Mouse (Mus musculus): Measurements from ENCODE around the gene Baz1b. TPM values are rescaled to one million over a fixed set of nuclear protein-coding genes. Genes with fewer than 3 reads are reported as not detected.

The Baz1b gene
- polyA plus RNA-seq, 1 experiment from 2014 or later: 68.1 TPM

GRCm38 (mm10) chr5:135286926-135287325, 99.9 kb downstream of the Baz1b start:
- Histone ChIP-seq H3K4me1 (0 out of 2 replicates have a peak, but pooled peaks cover 4% of the 10 kb centered on the region), H3K36me3 (no peaks in the 10 kb centered on the region), H3K4me2 (replicated peaks) (no peak overlapping the region), H3K27ac (replicated peaks) (no peak overlapping the region), H3K4me3 (no peak overlapping the region), H3K9me3 (no peaks in the 10 kb centered on the region), H3K9ac (replicated peaks) (no peak overlapping the region), H3K27me3 (no peaks in the 10 kb centered on the region)
- WGBS: 82% methylated on average over 5 of the region's 5 CpGs
- no peak for ATAC-seq (ENCODE audit: low FRiP score, low read depth)

DNA sequence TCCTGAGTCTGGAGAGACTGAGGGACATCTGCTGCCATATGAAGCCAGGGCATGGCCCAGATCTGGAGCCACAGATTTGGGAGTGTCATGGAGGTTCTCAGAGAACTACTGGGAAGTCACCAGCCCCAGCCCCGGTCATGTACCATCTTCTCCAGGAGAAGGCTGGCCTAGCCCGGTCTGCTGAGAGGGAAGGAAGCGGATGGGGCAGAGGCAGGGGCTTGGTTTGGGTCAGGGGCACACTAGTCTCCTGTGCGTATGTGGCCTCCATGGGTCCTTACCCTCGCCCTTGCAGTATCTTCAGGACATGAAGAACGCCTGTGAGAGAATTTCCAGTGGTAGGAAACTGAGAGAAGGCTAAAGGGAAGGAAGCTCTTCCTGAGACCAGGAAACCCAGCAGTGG, 103.6 kb downstream of the Baz1b start:
- Histone ChIP-seq H3K4me2 (replicated peaks) (no peak overlapping the region), H3K4me3 (no peak overlapping the region), H3K36me3 (no peaks in the 10 kb centered on the region), H3K4me1 (0 out of 2 replicates have a peak, but pooled peaks cover 4% of the 10 kb centered on the region), H3K27me3 (no peaks in the 10 kb centered on the region), H3K27ac (replicated peaks) (no peak overlapping the region), H3K9me3 (no peaks in the 10 kb centered on the region), H3K9ac (replicated peaks) (no peak overlapping the region)
- ATAC-seq (ENCODE audit: low FRiP score, low read depth): no peak
- 82% methylated on average over 6 of the region's 6 CpGs for WGBS

DNA sequence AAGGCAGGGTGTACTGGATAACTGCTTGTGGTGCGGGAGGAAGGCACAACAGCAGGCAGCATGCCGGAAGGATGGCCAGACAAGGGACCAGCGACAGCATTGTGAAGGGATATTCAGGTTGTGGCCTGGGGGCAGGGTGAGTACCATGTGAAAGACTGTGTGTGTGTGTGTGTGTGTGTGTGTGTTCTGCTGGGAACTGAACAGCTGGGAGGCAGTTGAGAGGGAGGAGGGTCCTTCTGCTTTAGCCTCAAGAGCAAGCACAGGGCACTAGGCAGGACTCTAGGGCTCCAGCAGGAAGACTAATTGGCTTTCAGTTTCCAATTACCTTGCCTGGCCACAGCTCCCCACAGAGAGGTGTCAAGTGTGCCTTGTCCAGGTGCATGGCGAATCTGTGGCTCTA, 104.1 kb downstream of the Baz1b start:
- ATAC-seq (ENCODE audit: low FRiP score, low read depth): no peak
- Histone ChIP-seq H3K27me3 (no peaks in the 10 kb centered on the region), H3K4me1 (0 out of 2 replicates have a peak, but pooled peaks cover 4% of the 10 kb centered on the region), H3K27ac (replicated peaks) (no peak overlapping the region), H3K9me3 (no peaks in the 10 kb centered on the region), H3K9ac (replicated peaks) (no peak overlapping the region), H3K4me3 (no peak overlapping the region), H3K36me3 (no peaks in the 10 kb centered on the region), H3K4me2 (replicated peaks) (no peak overlapping the region)
- 48% methylated on average over 4 of the region's 4 CpGs for WGBS

GRCm38 (mm10) chr5:135292001-135292400, 104.9 kb downstream of the Baz1b start:
- Histone ChIP-seq H3K27me3 (no peaks in the 10 kb centered on the region), H3K9ac (replicated peaks) (no peak overlapping the region), H3K9me3 (no peaks in the 10 kb centered on the region), H3K36me3 (no peaks in the 10 kb centered on the region), H3K4me1 (0 out of 2 replicates have a peak, but pooled peaks cover 4% of the 10 kb centered on the region), H3K4me2 (replicated peaks) (no peak overlapping the region), H3K4me3 (no peak overlapping the region), H3K27ac (replicated peaks) (no peak overlapping the region)
- WGBS: 83% methylated on average over 2 of the region's 2 CpGs
- no peak for ATAC-seq (ENCODE audit: low FRiP score, low read depth)

Small RNA genes lying within 50 kb of the gene (microRNA-seq; reads per million reads assigned to microRNA genes)
- gene Gm25315: not detected

Other genes starting within 250 kb of the Baz1b start
- 0.98 and 2.0 TPM in 2 replicates for gene Cldn4, start 240.3 kb upstream of the Baz1b start, polyA plus RNA-seq (2016; fragmentation: Nextera tagmentation; extraction: Ambion mirVana)
- gene Cldn3, start 201.1 kb upstream of the Baz1b start, polyA plus RNA-seq (2016; fragmentation: Nextera tagmentation; extraction: Ambion mirVana): 2.3 and 2.8 TPM in 2 replicates
- 39.1 and 41.4 TPM in 2 replicates for gene Abhd11, start 178.1 kb upstream of the Baz1b start, polyA plus RNA-seq (2016; fragmentation: Nextera tagmentation; extraction: Ambion mirVana)
- 27.8 and 29.3 TPM in 2 replicates for gene Stx1a, start 163.8 kb upstream of the Baz1b start, polyA plus RNA-seq (2016; fragmentation: Nextera tagmentation; extraction: Ambion mirVana)
- gene Dnajc30, start 123.1 kb upstream of the Baz1b start, polyA plus RNA-seq (2016; fragmentation: Nextera tagmentation; extraction: Ambion mirVana): 27.6 and 28.3 TPM in 2 replicates
- 118 and 119 TPM in 2 replicates for gene Bud23, start 122.3 kb upstream of the Baz1b start, polyA plus RNA-seq (2016; fragmentation: Nextera tagmentation; extraction: Ambion mirVana)
- gene Vps37d, start 109.0 kb upstream of the Baz1b start, polyA plus RNA-seq (2016; fragmentation: Nextera tagmentation; extraction: Ambion mirVana): 28.2 and 32.1 TPM in 2 replicates
- 2.0 and 2.1 TPM in 2 replicates for gene Mlxipl, start 97.4 kb upstream of the Baz1b start, polyA plus RNA-seq (2016; fragmentation: Nextera tagmentation; extraction: Ambion mirVana)
- 26.3 and 26.5 TPM in 2 replicates for gene Tbl2, start 37.6 kb upstream of the Baz1b start, polyA plus RNA-seq (2016; fragmentation: Nextera tagmentation; extraction: Ambion mirVana)
- 46.8 and 49.6 TPM in 2 replicates for gene Bcl7b, start 19.0 kb upstream of the Baz1b start, polyA plus RNA-seq (2016; fragmentation: Nextera tagmentation; extraction: Ambion mirVana)
- 12.2 and 14.6 TPM in 2 replicates for gene Fzd9, start 64.0 kb downstream of the Baz1b start, polyA plus RNA-seq (2016; fragmentation: Nextera tagmentation; extraction: Ambion mirVana)
- gene Fkbp6, start 162.8 kb downstream of the Baz1b start, polyA plus RNA-seq (2016; fragmentation: Nextera tagmentation; extraction: Ambion mirVana): not detected in 2 replicates
- not detected in 2 replicates for gene Trim50, start 166.0 kb downstream of the Baz1b start, polyA plus RNA-seq (2016; fragmentation: Nextera tagmentation; extraction: Ambion mirVana)
- gene Nsun5, start 182.7 kb downstream of the Baz1b start, polyA plus RNA-seq (2016; fragmentation: Nextera tagmentation; extraction: Ambion mirVana): 35.3 and 36.9 TPM in 2 replicates
- 20.9 and 24.9 TPM in 2 replicates for gene Pom121, start 207.3 kb downstream of the Baz1b start, polyA plus RNA-seq (2016; fragmentation: Nextera tagmentation; extraction: Ambion mirVana)

Data from midbrain, embryonic 12.5 days (tissue).